Mouse (Mus musculus): ENCODE results near the gene Lilr4b. TPM values are rescaled to one million over a fixed set of nuclear protein-coding genes. Genes with fewer than 3 reads are reported as not detected.
"Not testable (repeated sequence)": the region's sequence is repeated elsewhere in the genome, so short reads cannot be mapped to it uniquely, and the experiment has no call there.

Gene Lilr4b
- polyA plus RNA-seq, 1 experiment = 1.4 TPM

DNA sequence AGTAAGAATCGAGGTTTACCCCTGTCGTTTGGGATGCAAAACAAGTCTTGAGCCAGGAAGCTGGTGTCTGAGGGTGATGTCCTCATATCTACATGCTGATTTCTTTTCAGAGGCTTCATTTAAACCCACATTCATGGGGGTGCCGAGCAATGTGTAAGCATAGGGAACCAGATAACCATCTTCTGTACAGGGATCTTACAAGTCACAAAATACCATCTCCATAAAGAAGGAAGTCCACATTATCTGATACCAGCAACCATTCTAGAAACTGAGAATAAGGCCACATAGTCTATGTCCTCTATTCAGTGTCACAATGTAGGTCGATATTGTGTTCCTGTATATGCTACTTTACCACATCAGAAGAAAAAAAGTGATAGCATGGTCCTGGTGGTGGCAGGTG is 24.1 kb upstream of the Lilr4b start:
- no peaks in the 10 kb centered on the region for H3K36me3 ChIP-seq (ENCODE audit: control insufficient read depth, insufficient read depth, low read length)
- no peak overlapping the region for H3K27ac ChIP-seq (ENCODE audit: insufficient read depth, low read depth, low read length)
- DNase-seq = no peak
- H3K27me3 ChIP-seq (replicated peaks; ENCODE audit: control insufficient read depth, insufficient read depth, low read length) = no peaks in the 10 kb centered on the region
- no peaks in the 10 kb centered on the region for H3K4me1 ChIP-seq (ENCODE audit: control insufficient read depth, insufficient read depth, low read length)
- TF ChIP-seq POLR2A (IDR thresholded peaks at IDR 0.05; ENCODE audit: low read depth, low read length) (no peak), CTCF (conservative IDR thresholded peaks at IDR 0.05; ENCODE audit: insufficient read depth, insufficient read length, low read depth, low read length) (no peak)
- no peak overlapping the region for H3K4me3 ChIP-seq (ENCODE audit: insufficient read depth, low read depth, low read length)
- WGBS = 74% methylated on average over 4 of the region's 4 CpGs

GRCm38 (mm10) chr10:51463800-51464199 is 16.6 kb upstream of the Lilr4b start:
- not testable (repeated sequence) for DNase-seq; H3K27ac ChIP-seq (ENCODE audit: insufficient read depth, low read depth, low read length); H3K36me3 ChIP-seq (ENCODE audit: control insufficient read depth, insufficient read depth, low read length); H3K4me3 ChIP-seq (ENCODE audit: insufficient read depth, low read depth, low read length); H3K4me1 ChIP-seq (ENCODE audit: control insufficient read depth, insufficient read depth, low read length); H3K27me3 ChIP-seq (replicated peaks; ENCODE audit: control insufficient read depth, insufficient read depth, low read length)
- WGBS = 63% methylated on average over 4 of the region's 4 CpGs

DNA sequence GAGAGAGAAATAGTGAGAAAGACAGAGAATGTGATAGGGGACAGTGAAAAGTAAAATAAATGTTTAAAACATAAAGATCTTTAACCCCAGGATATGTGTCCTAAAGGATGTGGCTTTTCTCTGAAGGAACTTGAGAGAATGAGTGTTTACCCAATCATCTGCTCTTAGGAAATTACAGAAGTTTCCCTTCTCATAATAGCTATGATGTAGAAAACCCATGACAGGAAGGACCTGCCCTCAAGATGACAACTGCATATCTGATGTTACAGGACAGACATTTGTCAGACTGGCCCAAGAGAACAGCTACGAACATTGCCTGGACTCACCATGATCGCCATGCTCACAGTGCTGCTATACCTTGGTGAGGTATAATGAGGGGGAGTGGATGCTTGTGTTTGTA is 10.3 kb downstream of the Lilr4b start, which contains the start of gene Lilrb4a:
Gene Lilrb4a, plus strand, starts transcription at position 266 of the 400 bp plus-strand sequence.
- H3K27ac ChIP-seq (ENCODE audit: insufficient read depth, low read depth, low read length); DNase-seq; H3K27me3 ChIP-seq (replicated peaks; ENCODE audit: control insufficient read depth, insufficient read depth, low read length); H3K4me3 ChIP-seq (ENCODE audit: insufficient read depth, low read depth, low read length); H3K36me3 ChIP-seq (ENCODE audit: control insufficient read depth, insufficient read depth, low read length); H3K4me1 ChIP-seq (ENCODE audit: control insufficient read depth, insufficient read depth, low read length): not testable (repeated sequence)
- WGBS = no CpG with 5 or more reads among the region's 2 CpGs

DNA sequence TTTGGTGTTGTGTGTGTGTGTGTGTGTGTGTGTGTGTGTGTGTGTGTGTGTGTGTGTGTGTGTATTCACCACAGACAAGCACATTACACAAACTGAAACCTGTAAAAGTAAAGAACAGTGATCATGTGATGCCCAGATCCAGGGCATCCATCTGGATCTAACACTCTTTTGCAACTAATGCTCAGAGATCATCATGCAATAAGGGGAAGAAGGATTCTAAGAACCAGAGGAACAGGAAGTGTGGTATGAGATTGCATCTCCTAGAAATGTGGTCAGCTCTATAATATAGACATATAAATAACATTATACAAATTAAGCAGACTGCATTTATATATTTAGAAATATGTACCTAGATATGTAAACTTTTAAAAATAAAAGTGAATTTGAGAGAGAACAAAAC is 39.6 kb downstream of the Lilr4b start:
- H3K4me1 ChIP-seq (ENCODE audit: control insufficient read depth, insufficient read depth, low read length) = no peaks in the 10 kb centered on the region
- no peaks in the 10 kb centered on the region for H3K36me3 ChIP-seq (ENCODE audit: control insufficient read depth, insufficient read depth, low read length)
- H3K27ac ChIP-seq (ENCODE audit: insufficient read depth, low read depth, low read length) = no peak overlapping the region
- TF ChIP-seq CTCF (conservative IDR thresholded peaks at IDR 0.05; ENCODE audit: insufficient read depth, insufficient read length, low read depth, low read length) (no peak), POLR2A (IDR thresholded peaks at IDR 0.05; ENCODE audit: low read depth, low read length) (no peak)
- no peak overlapping the region for H3K4me3 ChIP-seq (ENCODE audit: insufficient read depth, low read depth, low read length)
- no peak for DNase-seq
- H3K27me3 ChIP-seq (replicated peaks; ENCODE audit: control insufficient read depth, insufficient read depth, low read length) = no peaks in the 10 kb centered on the region

GRCm38 (mm10) chr10:51521453-51521852 is 41.0 kb downstream of the Lilr4b start:
- DNase-seq = no peak
- Histone ChIP-seq H3K27me3 (replicated peaks; ENCODE audit: control insufficient read depth, insufficient read depth, low read length) (no peaks in the 10 kb centered on the region), H3K4me1 (ENCODE audit: control insufficient read depth, insufficient read depth, low read length) (no peaks in the 10 kb centered on the region), H3K4me3 (ENCODE audit: insufficient read depth, low read depth, low read length) (no peak overlapping the region), H3K36me3 (ENCODE audit: control insufficient read depth, insufficient read depth, low read length) (no peaks in the 10 kb centered on the region), H3K27ac (ENCODE audit: insufficient read depth, low read depth, low read length) (no peak overlapping the region)
- no peak for TF ChIP-seq CTCF (conservative IDR thresholded peaks at IDR 0.05; ENCODE audit: insufficient read depth, insufficient read length, low read depth, low read length)
- TF ChIP-seq POLR2A (IDR thresholded peaks at IDR 0.05; ENCODE audit: low read depth, low read length) = no peak

DNA sequence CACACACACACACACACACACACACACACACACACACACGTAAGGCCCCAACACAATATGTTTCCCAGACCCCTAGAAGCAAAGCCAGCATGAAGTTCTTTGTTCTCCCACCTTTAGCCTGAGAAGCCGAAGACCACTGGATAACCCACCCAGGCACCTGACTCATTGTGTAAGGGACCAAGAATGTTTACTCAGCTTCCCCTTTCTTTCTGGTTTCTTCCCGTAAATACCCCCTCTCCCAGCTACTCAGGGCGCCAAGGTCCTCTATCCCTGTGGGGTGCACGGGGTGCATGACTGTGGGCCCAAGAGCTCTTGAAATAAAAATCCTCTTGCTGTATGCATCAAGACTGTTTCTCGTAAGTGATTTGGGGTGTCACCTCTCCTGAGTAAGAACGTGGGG is 45.7 kb downstream of the Lilr4b start:
- Histone ChIP-seq H3K27ac (ENCODE audit: insufficient read depth, low read depth, low read length) (no peak overlapping the region), H3K27me3 (replicated peaks; ENCODE audit: control insufficient read depth, insufficient read depth, low read length) (no peaks in the 10 kb centered on the region), H3K4me1 (ENCODE audit: control insufficient read depth, insufficient read depth, low read length) (no peaks in the 10 kb centered on the region), H3K36me3 (ENCODE audit: control insufficient read depth, insufficient read depth, low read length) (no peaks in the 10 kb centered on the region), H3K4me3 (ENCODE audit: insufficient read depth, low read depth, low read length) (no peak overlapping the region)
- 77% methylated on average over 7 of the region's 7 CpGs for WGBS
- TF ChIP-seq CTCF (conservative IDR thresholded peaks at IDR 0.05; ENCODE audit: insufficient read depth, insufficient read length, low read depth, low read length) (no peak), POLR2A (IDR thresholded peaks at IDR 0.05; ENCODE audit: low read depth, low read length) (no peak)
- DNase-seq = no peak

DNA sequence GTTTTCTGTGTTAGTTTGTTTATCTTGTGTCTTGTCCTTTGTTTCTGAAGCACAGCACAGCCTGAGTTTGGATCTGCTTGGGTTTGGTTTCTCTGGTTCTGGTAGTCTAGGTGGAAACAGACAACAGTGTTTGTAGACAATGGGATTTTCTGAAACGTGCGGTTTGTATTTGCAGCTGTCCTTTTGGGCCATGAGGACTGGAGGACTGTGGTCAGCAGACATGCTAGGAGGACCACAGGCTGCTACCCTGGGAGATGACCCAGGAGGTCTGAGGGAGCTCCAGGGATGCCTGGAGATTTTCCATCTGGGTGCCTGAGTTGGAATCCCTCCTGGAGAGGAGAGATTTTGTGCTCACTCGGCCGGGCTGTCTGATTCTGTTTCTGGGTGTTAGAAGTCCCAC is 46.2 kb downstream of the Lilr4b start:
- 79% methylated on average over 4 of the region's 4 CpGs for WGBS
- Histone ChIP-seq H3K36me3 (ENCODE audit: control insufficient read depth, insufficient read depth, low read length) (no peaks in the 10 kb centered on the region), H3K27ac (ENCODE audit: insufficient read depth, low read depth, low read length) (no peak overlapping the region), H3K4me1 (ENCODE audit: control insufficient read depth, insufficient read depth, low read length) (no peaks in the 10 kb centered on the region), H3K4me3 (ENCODE audit: insufficient read depth, low read depth, low read length) (no peak overlapping the region; the same call in 1 of the 2 replicates), H3K27me3 (replicated peaks; ENCODE audit: control insufficient read depth, insufficient read depth, low read length) (no peaks in the 10 kb centered on the region)
- TF ChIP-seq CTCF (conservative IDR thresholded peaks at IDR 0.05; ENCODE audit: insufficient read depth, insufficient read length, low read depth, low read length) = no peak
- no peak for TF ChIP-seq POLR2A (IDR thresholded peaks at IDR 0.05; ENCODE audit: low read depth, low read length)
- no peak for DNase-seq

DNA sequence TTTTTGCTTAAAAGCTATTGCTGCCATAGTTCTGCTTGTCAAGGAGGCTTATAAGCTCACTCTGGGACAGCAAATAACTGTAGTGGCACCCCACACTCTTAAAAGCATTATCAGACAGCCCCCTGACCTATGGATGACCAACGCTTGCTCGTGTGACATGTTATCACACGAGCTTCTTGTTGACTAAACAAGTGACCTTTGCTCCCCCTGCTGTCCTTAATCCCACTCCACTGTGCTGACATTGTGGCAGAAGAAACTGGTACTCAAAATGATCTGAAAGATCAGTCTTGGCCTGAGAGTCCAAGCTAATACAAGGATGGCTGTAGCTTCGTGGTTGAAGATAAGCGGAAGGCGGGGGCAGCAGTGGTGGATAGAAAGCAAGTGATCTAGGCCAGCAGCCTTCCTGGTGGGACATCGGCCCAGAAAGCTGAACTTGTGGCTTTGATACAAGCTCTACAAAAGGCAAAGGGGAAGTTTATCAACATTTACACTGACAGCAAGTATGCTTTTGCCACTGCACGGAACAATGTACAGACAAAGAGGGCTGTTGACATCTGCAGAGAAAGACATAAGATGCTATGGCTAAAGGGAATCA is 48.5 kb downstream of the Lilr4b start:
- no peaks in the 10 kb centered on the region for H3K36me3 ChIP-seq (ENCODE audit: control insufficient read depth, insufficient read depth, low read length)
- 72% methylated on average over 8 of the region's 8 CpGs for WGBS
- no peaks in the 10 kb centered on the region for H3K4me1 ChIP-seq (ENCODE audit: control insufficient read depth, insufficient read depth, low read length)
- H3K4me3 ChIP-seq (ENCODE audit: insufficient read depth, low read depth, low read length) = no peak overlapping the region
- no peak overlapping the region for H3K27ac ChIP-seq (ENCODE audit: insufficient read depth, low read depth, low read length)
- no peak for TF ChIP-seq CTCF (conservative IDR thresholded peaks at IDR 0.05; ENCODE audit: insufficient read depth, insufficient read length, low read depth, low read length)
- no peak for TF ChIP-seq POLR2A (IDR thresholded peaks at IDR 0.05; ENCODE audit: low read depth, low read length)
- no peaks in the 10 kb centered on the region for H3K27me3 ChIP-seq (replicated peaks; ENCODE audit: control insufficient read depth, insufficient read depth, low read length)
- peak; percentile 2 for DNase-seq
